Mouse (Mus musculus): ENCODE measurements around the gene Bud23.

DNA sequence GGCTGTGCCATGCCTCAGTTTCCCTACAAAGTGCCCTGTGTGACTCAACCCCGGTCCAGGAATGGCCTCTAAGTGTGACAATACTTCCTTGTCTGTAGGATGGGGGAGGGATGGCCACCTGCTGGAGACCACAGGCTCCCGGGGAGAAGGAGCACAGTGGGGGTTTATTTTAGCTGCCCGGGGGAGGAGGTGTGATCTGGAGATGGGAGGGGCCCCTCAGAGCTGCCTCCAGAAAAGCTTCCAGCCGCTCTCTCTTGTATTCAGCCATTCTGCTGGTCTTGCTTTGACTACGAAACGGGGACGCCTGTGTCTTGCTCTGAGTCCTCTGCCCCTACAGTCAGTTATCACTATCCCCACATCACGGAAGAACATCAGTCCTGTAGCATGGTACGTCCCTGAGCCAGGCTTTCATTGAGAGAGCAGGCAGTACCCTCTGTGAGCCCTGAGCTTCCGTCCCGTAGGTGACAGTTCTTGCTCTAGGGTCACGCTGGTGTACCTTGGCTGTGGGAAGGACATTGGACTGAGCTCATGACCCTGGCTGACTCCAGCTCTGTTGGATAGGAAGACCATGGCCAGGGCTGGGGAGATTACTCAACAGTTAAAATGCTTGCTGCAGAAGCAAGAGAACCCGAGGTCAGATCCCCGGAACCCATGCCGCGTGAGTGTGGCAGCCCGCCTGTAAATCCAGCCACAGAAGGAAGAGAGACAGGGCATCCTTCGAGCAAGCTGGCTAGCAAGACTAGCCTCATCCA lies 29.0 kb downstream of the Bud23 start:
- no peak for TF ChIP-seq EP300 (IDR thresholded peaks at IDR 0.05; ENCODE audit: low read depth)
- TF ChIP-seq CTCF (IDR thresholded peaks at IDR 0.05; ENCODE audit: low read depth) = no peak
